Mouse (Mus musculus) stomach, embryonic 16.5 days (tissue): Measurements from ENCODE around the gene Grsf1. TPM values are rescaled to one million over a fixed set of nuclear protein-coding genes. Genes with fewer than 3 reads are reported as not detected.

Source experiments
- ATAC-seq: fragments of 200-750 bp; cut with Nextera tagmentation; 2 replicates; pipeline ENCODE4 v1.8.0; 2017; ENCODE audit warnings: moderate number of reproducible peaks, moderate TSS enrichment; ENCODE audit not compliant: insufficient read depth, low FRiP score
- H3K27ac ChIP-seq: fragments of 300-500 bp; sonication (generic); 2 replicates; pipeline ENCODE4 v1.5.1; 2014; ENCODE audit warnings: low read length
- H3K27me3 ChIP-seq: fragments of 300-500 bp; sonication (generic); 2 replicates; pipeline ENCODE4 v1.6.1; 2014; ENCODE audit warnings: low read length, control low read depth, mixed read lengths; ENCODE audit not compliant: control insufficient read depth, insufficient read depth
- H3K36me3 ChIP-seq: fragments of 300-500 bp; sonication (generic); 2 replicates; pipeline ENCODE4 v1.6.1; 2014; ENCODE audit warnings: low read length; ENCODE audit not compliant: control insufficient read depth, insufficient read depth
- H3K4me1 ChIP-seq: fragments of 300-500 bp; sonication (generic); 2 replicates; pipeline ENCODE4 v1.6.1; 2014; ENCODE audit warnings: low read length, control low read depth, mixed read lengths; ENCODE audit not compliant: control insufficient read depth, insufficient read depth
- H3K4me2 ChIP-seq: fragments of 300-500 bp; sonication (generic); 2 replicates; pipeline ENCODE4 v1.6.1; 2014; ENCODE audit warnings: low read depth, low read length, mixed read lengths
- H3K4me3 ChIP-seq: fragments of 300-500 bp; sonication (generic); replicated peaks from 2 replicates; pipeline ENCODE4 v1.5.1; 2014; ENCODE audit warnings: mild to moderate bottlenecking, low read length
- H3K9ac ChIP-seq: fragments of 300-500 bp; sonication (generic); 2 replicates; pipeline ENCODE4 v1.6.1; 2014; ENCODE audit warnings: low read length
- H3K9me3 ChIP-seq: fragments of 300-500 bp; sonication (generic); replicated peaks from 2 replicates; pipeline ENCODE4 v1.6.1; 2016; ENCODE audit warnings: low read length, control low read depth; ENCODE audit not compliant: control insufficient read depth
- WGBS: fragments of 180-500 bp; shearing (Covaris S2); extraction: QIAGEN DNeasy Blood & Tissue Kit; methylation state at CpG from one replicate; pipeline ENCODE4 v1.1.7; 2014; 5-methylcytosine and 5-hydroxymethylcytosine counted together
- polyA plus RNA-seq: library from polyadenylated mRNA; unstranded; fragments of >200 nt; fragmentation: Nextera tagmentation; extraction: Ambion mirVana; gene quantifications from 2 replicates; pipeline ENCODE4 v1.2.1, GENCODE M21; 2015

Grsf1 gene
- polyA plus RNA-seq, 1 experiment from 2014 or later = 16.7 TPM

DNA sequence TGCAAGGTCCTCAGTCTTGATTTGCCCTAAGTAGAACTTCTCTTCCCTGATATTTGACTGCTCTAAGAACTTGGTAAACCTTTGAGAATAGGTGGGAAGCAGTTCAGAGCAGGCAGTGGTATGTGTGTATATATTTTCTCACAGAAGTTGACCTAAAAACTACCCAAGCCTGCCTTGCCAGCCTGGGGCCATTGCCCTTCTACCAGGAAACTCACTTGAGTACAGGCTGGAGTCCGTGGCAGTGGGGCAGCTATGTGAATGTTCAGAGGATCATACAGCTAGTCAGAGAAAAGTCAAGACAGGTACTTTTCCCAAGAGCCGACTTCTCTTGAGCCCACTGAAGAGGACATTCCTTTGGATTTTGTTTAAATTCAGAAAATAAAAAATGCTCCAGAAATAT is 31.1 kb downstream of the Grsf1 start:
- H3K27me3 ChIP-seq = no peaks in the 10 kb centered on the region
- no peaks in the 10 kb centered on the region for H3K9me3 ChIP-seq
- no peak overlapping the region for H3K4me3 ChIP-seq
- H3K27ac ChIP-seq = no peak overlapping the region
- H3K36me3 ChIP-seq = peaks cover 21% of the 10 kb centered on the region; the same call in 1 of the 2 replicates
- no peak overlapping the region for H3K4me2 ChIP-seq
- 83% methylated on average over 2 of the region's 2 CpGs for whole genome bisulfite sequencing
- no peak for ATAC-seq
- no peaks in the 10 kb centered on the region for H3K4me1 ChIP-seq
- H3K9ac ChIP-seq = no peak overlapping the region

DNA sequence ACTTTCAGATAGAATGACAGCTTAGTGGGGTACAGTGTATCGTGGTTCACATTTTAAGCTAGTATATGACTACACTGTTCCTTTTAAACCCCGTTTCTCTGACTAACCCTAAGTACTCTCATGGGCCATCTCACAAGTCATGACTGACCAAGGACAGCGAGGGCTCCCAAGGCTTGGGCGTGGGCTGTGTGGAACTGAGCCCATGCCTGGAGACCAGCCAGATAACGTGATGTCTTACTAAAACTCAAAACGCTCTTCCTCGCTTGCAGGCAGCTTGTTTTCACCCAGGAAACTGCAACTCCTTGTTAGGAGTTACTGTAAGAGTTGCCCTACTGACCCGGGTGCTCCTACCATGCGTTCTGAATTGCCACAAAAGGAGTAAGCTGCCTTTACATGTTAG is 32.5 kb downstream of the Grsf1 start:
- WGBS = 85% methylated on average over 9 of the region's 9 CpGs
- Histone ChIP-seq H3K4me1 (no peaks in the 10 kb centered on the region), H3K9me3 (no peaks in the 10 kb centered on the region), H3K36me3 (peaks cover 17% of the 10 kb centered on the region; the same call in 1 of the 2 replicates), H3K27ac (no peak overlapping the region), H3K9ac (no peak overlapping the region), H3K27me3 (no peaks in the 10 kb centered on the region), H3K4me3 (no peak overlapping the region), H3K4me2 (no peak overlapping the region)
- no peak for ATAC-seq

DNA sequence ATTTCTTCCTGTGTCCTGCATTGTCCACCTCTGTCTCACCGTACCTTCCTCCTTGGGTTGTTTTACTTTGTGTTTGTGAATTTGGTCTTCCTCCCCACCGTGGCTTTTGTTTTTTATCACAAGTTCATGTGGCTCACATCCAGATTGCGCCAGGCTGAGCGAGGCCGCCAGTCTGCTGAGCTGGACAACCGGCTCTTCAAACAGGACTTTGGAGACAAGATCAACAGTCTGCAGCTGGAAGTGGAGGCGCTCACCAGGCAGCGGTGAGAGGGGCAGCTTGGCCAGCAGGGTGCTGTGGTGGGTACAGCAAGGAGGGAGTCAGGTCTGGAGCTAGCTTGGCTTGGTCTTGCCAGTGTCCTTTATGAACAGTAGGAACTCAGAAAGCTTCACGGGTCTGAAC is 33.2 kb downstream of the Grsf1 start:
- peaks cover 12% of the 10 kb centered on the region; the same call in 1 of the 2 replicates for H3K36me3 ChIP-seq
- H3K27me3 ChIP-seq = no peaks in the 10 kb centered on the region
- no peak for ATAC-seq
- H3K4me1 ChIP-seq = no peaks in the 10 kb centered on the region
- no peak overlapping the region for H3K9ac ChIP-seq
- WGBS = 75% methylated on average over 9 of the region's 9 CpGs
- no peak overlapping the region for H3K27ac ChIP-seq
- no peak overlapping the region for H3K4me3 ChIP-seq
- H3K4me2 ChIP-seq = no peak overlapping the region
- H3K9me3 ChIP-seq = no peaks in the 10 kb centered on the region

DNA sequence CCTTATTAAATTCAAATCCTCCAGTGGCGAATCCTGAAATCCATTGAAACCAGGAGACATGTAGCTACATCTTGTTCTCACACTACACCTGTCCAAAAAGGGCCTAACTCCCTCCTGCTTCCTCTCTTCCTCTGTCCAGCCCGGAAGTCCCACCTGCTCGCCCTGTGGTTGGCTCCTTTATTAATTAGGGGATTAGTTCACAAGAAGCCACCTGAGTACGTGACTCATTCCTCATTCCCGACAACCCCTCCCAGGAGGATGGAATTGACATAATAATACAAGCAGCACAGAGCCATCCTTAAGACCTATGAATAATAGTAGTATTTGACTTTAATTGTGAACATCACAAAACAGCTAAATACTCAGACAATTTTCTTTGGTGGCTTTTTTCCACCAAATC is 41.9 kb downstream of the Grsf1 start:
- H3K4me3 ChIP-seq = no peak overlapping the region
- WGBS = 80% methylated on average over 5 of the region's 5 CpGs
- no peak overlapping the region for H3K4me2 ChIP-seq
- H3K27me3 ChIP-seq = no peaks in the 10 kb centered on the region
- peaks cover 4% of the 10 kb centered on the region; the same call in 1 of the 2 replicates for H3K36me3 ChIP-seq
- H3K4me1 ChIP-seq = no peaks in the 10 kb centered on the region
- no peak for ATAC-seq
- no peak overlapping the region for H3K9ac ChIP-seq
- H3K27ac ChIP-seq = no peak overlapping the region
- no peaks in the 10 kb centered on the region for H3K9me3 ChIP-seq

DNA sequence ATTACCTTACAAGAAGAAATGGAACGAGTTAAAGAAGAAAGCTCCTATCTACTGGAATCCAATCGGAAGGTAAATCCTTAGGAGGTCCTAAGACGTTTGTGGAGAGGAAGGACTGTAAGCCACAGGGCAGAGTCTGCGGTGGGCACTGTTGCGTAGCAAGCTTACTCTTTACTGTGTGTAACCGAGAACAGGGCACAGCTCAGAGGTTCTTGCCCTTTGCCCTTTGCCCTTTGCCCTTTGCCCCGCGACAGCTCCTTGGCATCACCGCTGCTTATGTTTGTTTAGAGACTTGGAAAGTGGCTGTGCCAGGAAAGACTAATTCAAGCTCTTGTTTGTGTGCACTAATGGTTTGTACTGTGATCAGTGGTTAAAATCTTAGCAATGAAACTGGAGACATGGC is 43.5 kb downstream of the Grsf1 start:
- Histone ChIP-seq H3K27ac (no peak overlapping the region), H3K27me3 (no peaks in the 10 kb centered on the region), H3K4me2 (no peak overlapping the region), H3K4me3 (no peak overlapping the region), H3K4me1 (no peaks in the 10 kb centered on the region), H3K9ac (no peak overlapping the region), H3K9me3 (no peaks in the 10 kb centered on the region), H3K36me3 (peaks cover 7% of the 10 kb centered on the region; the same call in 1 of the 2 replicates)
- 85% methylated on average over 9 of the region's 9 CpGs for WGBS
- ATAC-seq = no peak

DNA sequence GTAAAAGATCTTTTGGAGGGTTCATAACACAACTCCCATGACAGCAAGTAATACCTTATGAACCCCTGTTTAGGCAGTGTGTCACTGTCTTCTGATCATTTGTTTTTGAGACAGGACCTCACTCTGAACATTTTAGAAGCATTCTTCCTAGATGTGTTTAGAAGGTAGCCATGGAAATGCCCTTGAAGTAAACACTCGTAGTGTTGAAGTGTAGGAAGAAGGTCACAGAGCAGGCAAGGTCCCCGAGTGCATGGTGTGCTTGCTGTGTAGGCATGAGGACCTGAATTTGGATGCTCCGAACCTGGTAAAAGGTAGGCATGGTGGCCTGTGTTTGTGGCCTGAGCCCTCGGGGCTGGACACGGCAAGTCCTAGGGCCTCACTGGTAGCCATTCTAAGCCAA is 44.4 kb downstream of the Grsf1 start:
- Histone ChIP-seq H3K4me3 (no peak overlapping the region), H3K27me3 (no peaks in the 10 kb centered on the region), H3K4me2 (no peak overlapping the region), H3K27ac (no peak overlapping the region), H3K36me3 (peaks cover 8% of the 10 kb centered on the region; the same call in 1 of the 2 replicates), H3K4me1 (no peaks in the 10 kb centered on the region), H3K9ac (no peak overlapping the region), H3K9me3 (no peaks in the 10 kb centered on the region)
- ATAC-seq = no peak
- 73% methylated on average over 5 of the region's 5 CpGs for WGBS

DNA sequence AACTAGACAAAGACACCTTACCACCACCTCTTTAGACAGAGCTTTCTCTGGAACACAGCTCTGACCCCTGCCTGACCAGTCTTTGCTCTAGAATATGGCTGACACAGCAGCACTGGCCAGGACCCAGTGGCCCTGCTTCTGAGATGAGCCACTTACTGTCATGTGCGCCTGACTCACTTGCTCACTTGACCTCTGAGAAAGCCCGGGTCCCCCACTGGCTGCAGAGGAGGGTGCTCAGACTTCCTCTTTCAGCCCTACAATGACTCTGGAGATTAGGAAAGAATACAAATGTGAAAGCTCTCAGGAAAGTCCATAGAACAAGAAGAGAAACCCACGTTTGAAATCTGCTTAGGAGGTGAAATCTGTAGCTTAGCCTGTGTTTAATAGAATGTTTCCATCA is 45.1 kb downstream of the Grsf1 start:
- H3K27me3 ChIP-seq = no peaks in the 10 kb centered on the region
- peaks cover 8% of the 10 kb centered on the region; the same call in 1 of the 2 replicates for H3K36me3 ChIP-seq
- H3K27ac ChIP-seq = no peak overlapping the region
- H3K9me3 ChIP-seq = no peaks in the 10 kb centered on the region
- no peak overlapping the region for H3K4me2 ChIP-seq
- ATAC-seq = no peak
- WGBS = 50% methylated on average over 3 of the region's 3 CpGs
- H3K9ac ChIP-seq = no peak overlapping the region
- H3K4me1 ChIP-seq = no peaks in the 10 kb centered on the region
- H3K4me3 ChIP-seq = no peak overlapping the region

DNA sequence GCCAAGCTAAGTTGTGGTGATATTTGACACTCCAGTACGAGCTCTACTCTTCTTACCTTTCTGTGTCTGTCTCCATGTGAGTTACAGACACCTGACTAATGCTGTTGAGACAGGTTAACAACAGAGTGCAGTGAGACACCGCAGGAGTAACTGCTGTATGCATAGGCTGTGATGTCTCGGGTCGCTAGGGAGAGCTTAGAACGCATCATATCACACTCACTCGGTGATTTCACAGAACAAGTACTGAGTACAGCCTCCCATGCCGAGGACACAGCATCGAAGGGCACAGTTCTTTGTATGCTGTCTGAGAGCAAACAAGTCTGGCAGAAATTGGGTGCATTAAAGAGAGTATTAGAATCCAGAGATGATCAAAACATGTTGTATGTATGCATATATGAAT is 46.0 kb downstream of the Grsf1 start:
- Histone ChIP-seq H3K4me1 (no peaks in the 10 kb centered on the region), H3K4me3 (no peak overlapping the region), H3K9ac (no peak overlapping the region), H3K9me3 (no peaks in the 10 kb centered on the region), H3K27ac (no peak overlapping the region), H3K36me3 (peaks cover 8% of the 10 kb centered on the region; the same call in 1 of the 2 replicates), H3K4me2 (no peak overlapping the region), H3K27me3 (no peaks in the 10 kb centered on the region)
- WGBS = 85% methylated on average over 8 of the region's 8 CpGs
- no peak for ATAC-seq

DNA sequence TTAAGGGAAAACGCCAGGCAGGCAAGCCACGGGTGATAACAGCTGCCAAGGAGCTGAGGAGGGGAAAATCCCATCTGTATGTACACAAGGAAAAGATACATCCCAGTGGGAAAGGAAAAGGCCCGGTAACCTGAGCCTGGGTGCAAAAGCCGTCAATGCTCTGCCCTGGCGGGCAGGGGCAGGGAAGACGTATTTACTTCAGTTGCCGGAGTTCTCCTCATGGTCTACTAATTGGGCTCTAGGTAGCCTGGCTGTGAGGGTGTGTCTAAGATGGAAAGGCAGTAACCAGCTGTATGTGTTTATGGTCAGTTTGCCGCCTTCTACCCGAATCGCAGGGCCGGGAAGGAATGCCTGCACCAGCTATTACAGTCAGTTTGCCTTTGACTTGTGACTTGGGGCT is 46.8 kb downstream of the Grsf1 start:
- Histone ChIP-seq H3K36me3 (peaks cover 8% of the 10 kb centered on the region; the same call in 1 of the 2 replicates), H3K9ac (no peak overlapping the region), H3K27ac (no peak overlapping the region), H3K4me3 (no peak overlapping the region), H3K4me2 (no peak overlapping the region), H3K9me3 (no peaks in the 10 kb centered on the region), H3K4me1 (no peaks in the 10 kb centered on the region), H3K27me3 (no peaks in the 10 kb centered on the region)
- no peak for ATAC-seq
- WGBS = 65% methylated on average over 11 of the region's 11 CpGs

DNA sequence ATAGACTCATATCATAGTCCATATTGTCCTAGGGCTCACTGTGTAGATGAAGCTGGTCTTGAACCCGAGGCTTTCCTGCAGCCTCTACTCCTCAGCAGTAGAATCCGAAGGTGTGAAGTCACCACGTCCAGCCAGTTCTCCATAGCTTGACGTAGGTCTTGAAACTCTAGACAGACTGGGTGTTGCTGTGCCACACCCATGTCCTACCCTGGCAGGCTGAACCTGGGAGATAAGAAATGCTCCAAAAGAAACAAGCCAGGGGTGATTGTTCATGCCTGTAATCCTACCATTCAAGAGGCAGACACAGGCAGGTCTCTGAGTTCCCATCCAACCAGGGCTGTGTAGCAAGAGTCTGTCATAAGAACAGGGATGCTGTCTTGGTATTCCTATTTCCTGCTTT is 48.4 kb downstream of the Grsf1 start:
- Histone ChIP-seq H3K27ac (no peak overlapping the region), H3K4me1 (no peaks in the 10 kb centered on the region), H3K9ac (no peak overlapping the region), H3K27me3 (no peaks in the 10 kb centered on the region), H3K4me3 (no peak overlapping the region), H3K36me3 (peaks cover 8% of the 10 kb centered on the region; the same call in 1 of the 2 replicates), H3K4me2 (no peak overlapping the region), H3K9me3 (no peaks in the 10 kb centered on the region)
- ATAC-seq = no peak; the same call in 1 of the 2 replicates
- WGBS = 77% methylated on average over 4 of the region's 4 CpGs
